Mouse (Mus musculus) adrenal gland, adult 10 weeks (tissue): ENCODE measurements around the gene Rwdd2b. TPM values are rescaled to one million over a fixed set of nuclear protein-coding genes. Genes with fewer than 3 reads are reported as not detected.

ENCODE experiments used
- polyA plus RNA-seq: library from polyadenylated mRNA; stranded (reverse); fragments of 350-450 nt; fragmentation: Illumina TruSeq; extraction: RNeasy Lipid Tissue Mini Kit (QIAGEN cat#74804); gene quantifications from one replicate; pipeline ENCODE4 v1.2.3, GENCODE M21; 2014; ENCODE audit warnings: low read depth, low replicate concordance

Rwdd2b gene
- polyA plus RNA-seq, result 6.3 TPM

GRCm38 (mm10) chr16:87440184-87440686, at the start of gene Rwdd2b:
Gene Rwdd2b (minus strand): TSS chr16:87440573.

GRCm38 (mm10) chr16:87454419-87455179, 14.2 kb upstream of the Rwdd2b start, which contains the start of gene Usp16:
Gene Usp16 (plus strand): TSS chr16:87454703.

GRCm38 (mm10) chr16:87432033-87432814, 8.1 kb downstream of the Rwdd2b start, which contains the start of gene Ltn1:
Gene Ltn1 (minus strand): TSS chr16:87432612.

Other genes starting within 250 kb of the Rwdd2b start
- 36.8 TPM for gene N6amt1, start 86.4 kb downstream of the Rwdd2b start, polyA plus RNA-seq
- 53.9 TPM for gene Ltn1, start 8.0 kb downstream of the Rwdd2b start, polyA plus RNA-seq
- 169 TPM for gene Usp16, start 14.1 kb upstream of the Rwdd2b start, polyA plus RNA-seq
- 454 TPM for gene Cct8, start 55.3 kb upstream of the Rwdd2b start, polyA plus RNA-seq
- 4.0 TPM for gene Map3k7cl, start 112.8 kb upstream of the Rwdd2b start, polyA plus RNA-seq